Mouse (Mus musculus): ENCODE measurements at regions not wholly inside any gene's neighbourhood (a gene's known extent, or its start where the extent isn't known, plus 50 kb on each side); places are given as distances from the start of the nearest gene placed in this dataset.

DNA sequence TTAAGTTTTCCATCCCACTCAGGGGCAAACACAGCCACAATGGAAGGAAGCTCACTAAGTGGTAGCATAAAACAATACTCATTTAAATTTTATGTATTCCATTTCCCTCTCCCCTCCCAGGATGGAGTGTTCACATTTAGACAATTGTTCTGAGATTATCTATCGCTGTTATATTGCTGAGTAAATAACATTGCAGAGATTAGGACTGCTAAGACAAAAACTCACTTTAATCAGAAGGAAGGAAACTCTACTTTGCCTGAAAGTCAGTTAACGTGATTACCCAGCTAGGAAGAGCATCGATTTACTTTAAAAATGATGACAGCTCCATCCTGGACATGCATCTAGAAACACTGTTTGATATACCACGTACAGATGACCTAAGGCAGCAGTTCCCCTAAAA is 51.1 kb upstream of the Dab2 start:
- TF ChIP-seq CTCF (IDR thresholded peaks at IDR 0.05; ENCODE audit: low read depth, low read length), result no peak
- no peak for TF ChIP-seq POLR2A (IDR thresholded peaks at IDR 0.05; ENCODE audit: extremely low read depth, insufficient read depth, low read length)
